Mouse (Mus musculus) c-Kit-positive CD71-positive TER-119-positive erythroid progenitor cells, embryonic 14.5 days (primary cell): Measurements from ENCODE around the gene Dnajc2.

ENCODE experiments used
- DNase-seq: peaks from one replicate; pipeline ENCODE4 v3.0.0-alpha.2; 2013; ENCODE audit warnings: low spot score

Gene Dnajc2

DNA sequence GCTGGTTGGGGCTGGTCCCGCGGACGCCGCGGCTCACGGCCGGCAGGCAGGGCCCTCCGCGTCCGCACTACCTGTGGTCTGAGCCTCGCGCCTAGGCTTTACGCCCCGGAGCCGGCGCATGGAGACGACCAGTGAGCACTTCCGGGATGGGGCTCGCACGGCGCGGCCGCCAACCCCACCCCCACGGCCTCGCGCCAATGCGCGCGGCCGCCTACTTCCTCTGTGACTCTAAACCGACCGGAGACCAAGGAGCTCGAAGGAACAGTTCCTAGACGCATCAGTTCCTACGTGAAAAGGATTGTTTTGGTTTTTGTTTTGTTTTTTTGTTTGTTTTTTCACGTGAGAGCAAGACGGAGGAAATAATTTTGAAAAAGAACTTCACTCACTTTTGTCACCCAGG, at the start of gene Dnajc2, which contains the start of gene Psmc2:
Gene Dnajc2 (minus strand): TSS at position 199 of the 400 bp plus-strand sequence.
Gene Psmc2 (plus strand): TSS at position 231 of the 400 bp plus-strand sequence.
- peak; percentile 88 for DNase-seq

DNA sequence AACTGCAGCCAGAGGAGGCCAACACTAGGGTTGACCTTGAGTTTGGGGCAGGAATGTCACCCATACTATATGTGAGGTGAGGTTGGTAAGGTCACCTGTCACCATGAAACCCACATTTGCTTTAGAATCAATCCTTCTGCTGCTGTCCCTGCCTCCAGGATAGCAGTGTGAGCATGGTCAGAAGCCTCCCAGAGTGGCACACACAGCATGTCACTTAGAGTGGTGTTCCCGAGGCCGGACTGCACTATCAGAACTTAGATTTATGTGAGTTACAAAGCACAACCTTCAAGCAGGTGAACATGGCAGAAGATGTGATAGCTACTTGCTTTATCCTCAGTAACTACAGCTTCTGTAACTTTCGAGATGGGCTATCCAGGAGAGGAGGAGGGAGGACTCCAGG, 46.7 kb upstream of the Dnajc2 start:
- no peak for DNase-seq

- no peak for DNase-seq
Measured at GRCm38 (mm10) chr5:21828855-21829254, 43.8 kb upstream of the Dnajc2 start.

DNA sequence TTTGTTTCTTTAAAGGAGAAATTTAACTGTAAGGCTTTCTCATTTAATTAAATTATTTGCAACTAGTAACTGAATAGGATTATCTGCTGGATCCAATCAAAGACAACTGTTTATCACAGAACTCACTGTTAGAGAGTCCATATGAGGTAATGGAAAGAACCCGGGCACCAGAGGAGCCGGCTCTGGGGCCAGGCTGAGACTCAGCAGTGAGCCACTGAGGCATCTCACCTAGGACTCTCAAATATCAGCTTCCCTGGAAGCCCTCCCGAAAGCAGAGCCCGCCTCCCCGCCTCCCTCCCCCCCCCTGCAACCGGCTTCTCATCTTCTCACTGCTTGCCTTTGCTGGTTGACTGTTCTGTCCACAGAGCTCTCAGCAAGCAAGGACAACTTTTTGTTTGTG, 42.6 kb upstream of the Dnajc2 start:
- no peak for DNase-seq

DNA sequence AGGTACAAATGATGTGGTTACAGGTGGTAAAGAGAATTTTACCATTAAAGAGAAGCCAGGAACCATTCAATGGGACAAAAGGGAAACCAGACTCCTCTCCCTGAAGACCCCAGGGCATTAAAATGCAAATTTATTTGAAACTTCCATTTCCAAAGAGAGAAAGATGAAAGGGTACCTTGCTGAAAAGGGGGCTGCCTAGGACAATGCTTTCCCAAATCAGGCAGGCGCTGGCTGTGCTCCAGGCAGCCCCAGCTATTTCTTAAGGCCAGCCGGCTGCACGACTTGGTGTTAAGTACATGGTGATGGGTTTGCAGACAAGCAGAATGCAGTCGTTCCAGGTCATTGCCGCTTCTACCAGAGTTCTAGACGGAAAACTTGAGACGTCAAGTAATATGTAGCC, 41.3 kb upstream of the Dnajc2 start:
- no peak for DNase-seq

- DNase-seq: peak; percentile 27
Measured at GRCm38 (mm10) chr5:21813994-21814393, 28.9 kb upstream of the Dnajc2 start.

DNA sequence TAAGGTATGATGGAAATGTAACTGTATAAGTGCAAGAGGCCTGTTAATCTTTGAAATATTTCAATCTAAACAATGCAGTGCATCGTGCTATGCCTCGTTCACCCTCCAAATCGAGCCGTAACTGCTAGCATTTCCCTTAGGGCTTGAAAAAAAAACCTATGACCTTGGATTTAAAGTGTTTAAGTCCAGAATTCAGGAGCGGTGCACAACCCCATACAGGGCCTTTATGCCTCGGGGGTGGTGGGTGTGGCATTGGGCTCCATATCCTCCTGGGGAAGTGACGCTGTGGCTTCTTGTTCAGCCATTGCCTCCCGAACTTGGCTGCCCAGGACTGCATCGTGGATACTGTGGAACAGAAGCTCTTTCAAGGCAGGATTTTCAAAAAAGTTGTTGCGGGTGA, 25.9 kb upstream of the Dnajc2 start:
- no peak for DNase-seq

DNA sequence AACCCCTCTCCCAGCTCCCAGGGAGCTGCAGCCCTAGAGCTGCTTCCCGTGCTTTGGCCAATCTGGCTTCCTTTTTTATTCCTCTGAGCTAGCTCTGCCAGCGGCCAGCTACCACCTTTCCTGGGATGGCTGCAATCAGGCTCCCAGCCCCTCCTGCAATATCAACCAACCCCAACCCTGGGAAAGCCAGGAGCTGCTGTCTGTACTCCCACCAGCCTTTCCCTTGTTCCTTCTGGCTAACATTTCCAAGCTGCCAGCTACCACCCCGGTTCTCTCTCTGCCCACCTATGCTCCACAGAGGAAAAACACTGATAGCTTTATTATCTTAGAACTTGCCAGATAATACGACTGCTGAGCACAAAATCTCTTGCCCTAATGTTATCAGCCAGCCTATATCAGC, 19.8 kb upstream of the Dnajc2 start:
- DNase-seq: no peak

DNA sequence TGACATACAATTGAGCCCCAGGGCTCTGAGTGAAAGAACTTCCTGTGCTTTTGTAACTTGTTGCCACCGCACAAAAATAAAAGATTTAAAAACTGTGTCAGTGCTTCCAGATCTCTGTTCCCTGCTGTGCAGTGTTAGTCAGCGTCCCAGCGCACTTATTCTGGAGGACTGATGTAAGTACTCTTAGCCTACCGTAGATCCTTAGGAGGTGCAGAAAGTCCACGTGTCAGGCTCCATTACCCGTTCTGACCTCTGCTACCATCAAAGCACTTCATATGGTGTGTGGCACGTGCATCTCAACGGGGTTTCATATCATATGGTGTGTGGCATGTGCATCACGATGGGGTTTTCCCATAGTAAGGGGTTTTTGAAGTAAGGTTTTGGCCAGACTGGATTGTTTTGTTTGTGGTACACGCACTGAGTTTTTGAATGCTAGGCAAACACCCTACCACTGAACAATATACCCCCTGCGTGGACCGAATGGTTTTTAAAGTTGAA, 18.7 kb upstream of the Dnajc2 start:
- DNase-seq: no peak

GRCm38 (mm10) chr5:21802907-21803306, 17.9 kb upstream of the Dnajc2 start:
- DNase-seq: no peak

DNA sequence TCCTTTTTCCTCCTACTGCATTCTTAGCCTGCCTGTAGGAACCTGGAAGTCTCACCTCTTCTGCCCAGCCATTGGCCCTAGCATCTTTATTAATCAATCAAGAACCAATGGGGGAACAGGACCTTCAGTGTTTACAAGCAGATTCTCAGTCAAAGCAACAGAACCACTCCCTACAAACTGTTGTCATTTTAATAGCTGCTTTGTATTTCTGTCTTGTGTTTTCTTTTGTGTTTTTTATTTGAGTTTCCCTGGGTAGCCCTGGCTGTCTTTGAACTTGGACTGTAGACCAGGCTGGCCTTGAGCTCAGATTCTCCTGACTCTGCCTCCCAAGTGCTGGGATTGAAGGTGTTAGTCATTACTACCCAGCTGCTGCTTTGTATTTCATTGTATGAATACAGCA, 7.1 kb upstream of the Dnajc2 start:
- DNase-seq: no peak

GRCm38 (mm10) chr5:21789061-21789460, 4.0 kb upstream of the Dnajc2 start:
- DNase-seq: no peak

GRCm38 (mm10) chr5:21787186-21788105, 2.4 kb upstream of the Dnajc2 start:
- DNase-seq: peak; percentile 16

DNA sequence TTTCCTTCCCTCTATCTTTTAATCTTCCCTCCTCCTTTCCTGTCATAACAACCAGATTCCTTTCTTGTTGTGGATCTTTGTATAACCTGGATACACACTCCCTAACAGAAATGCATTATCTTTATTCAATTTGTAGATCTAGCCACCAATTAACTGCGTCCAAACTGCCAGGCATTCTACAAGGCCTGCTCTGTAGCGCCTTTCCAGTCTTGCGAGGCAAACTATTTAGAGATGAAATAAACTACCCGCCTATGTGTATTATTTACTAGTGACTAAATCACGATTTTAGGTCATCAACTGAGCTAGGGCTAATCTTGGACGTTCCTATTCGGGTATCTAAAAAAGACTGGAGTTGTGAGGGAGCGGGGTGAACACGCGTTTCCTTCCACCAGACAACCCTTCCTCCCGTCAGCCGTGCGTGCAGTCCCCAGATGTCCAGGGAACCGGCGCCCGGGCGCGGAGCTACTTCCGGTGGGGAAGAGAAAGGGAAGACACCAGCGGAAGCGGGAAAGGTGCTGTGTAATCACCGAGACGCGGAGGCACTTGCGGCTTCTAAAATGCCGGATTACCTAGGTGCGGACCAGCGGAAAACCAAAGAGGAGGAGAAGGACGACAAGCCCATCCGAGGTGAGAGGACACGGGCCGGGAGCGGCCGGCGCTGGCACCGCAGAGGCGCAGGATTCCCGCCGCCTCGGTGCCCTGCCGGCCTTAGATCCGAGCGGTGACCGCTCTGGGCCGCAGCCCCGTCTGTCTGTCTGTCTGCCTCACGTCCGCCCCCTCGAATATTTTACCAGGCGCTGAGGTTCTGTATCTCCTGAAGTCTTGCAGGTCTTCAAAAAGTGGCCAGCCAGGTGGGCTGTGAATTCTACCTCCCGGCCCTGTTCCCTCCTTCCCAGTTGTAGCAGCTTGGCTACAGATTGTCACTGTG, 1.5 kb upstream of the Dnajc2 start:
- DNase-seq: peak; percentile 93

GRCm38 (mm10) chr5:21785776-21786175, 725 bp upstream of the Dnajc2 start:
- DNase-seq: peak; percentile 32

GRCm38 (mm10) chr5:21784161-21785052, 644 bp downstream of the Dnajc2 start:
- peak; percentile 53 for DNase-seq

- DNase-seq: no peak
Measured at GRCm38 (mm10) chr5:21776491-21776890, 8.6 kb downstream of the Dnajc2 start.

DNA sequence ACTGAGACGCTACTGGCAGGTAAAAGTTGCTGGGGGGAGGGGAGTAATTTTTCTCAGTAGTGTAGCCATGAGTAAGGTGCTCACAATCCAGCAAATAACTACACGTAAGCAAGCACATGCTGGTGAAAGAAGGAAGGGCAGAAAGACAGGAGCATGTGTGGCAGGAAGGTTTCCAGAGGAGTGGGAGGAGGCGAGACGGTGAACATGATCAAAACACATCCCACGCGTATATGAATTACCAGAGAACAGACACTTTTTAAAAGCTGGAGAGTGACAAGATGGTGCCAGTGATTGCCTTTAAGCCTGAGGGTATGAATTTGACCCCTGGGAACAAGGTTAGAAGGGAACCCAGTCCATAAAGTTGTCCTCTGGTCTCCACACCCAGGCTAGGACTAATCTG, 15.2 kb downstream of the Dnajc2 start:
- no peak for DNase-seq

- DNase-seq: no peak
Measured at GRCm38 (mm10) chr5:21768506-21768905, 16.5 kb downstream of the Dnajc2 start.

GRCm38 (mm10) chr5:21745966-21746365, 39.1 kb downstream of the Dnajc2 start:
- no peak for DNase-seq

- DNase-seq: no peak
Measured at GRCm38 (mm10) chr5:21744651-21745050, 40.4 kb downstream of the Dnajc2 start.
